Mouse (Mus musculus): ENCODE measurements around the gene Apobec4. TPM values are rescaled to one million over a fixed set of nuclear protein-coding genes. Genes with fewer than 3 reads are reported as not detected.

Apobec4 gene
- total RNA-seq (2021): not detected
- long read RNA-seq: 0 reads

GRCm38 (mm10) chr1:152750312-152750965 lies at the start of gene Apobec4:
Gene Apobec4, plus strand, starts transcription at chr1:152750551.
- peak in 1 of 2 experiments; percentile 32 for DNase-seq (ENCODE audit: low spot score in 2 of 2)

GRCm38 (mm10) chr1:152701066-152701465 lies 49.3 kb upstream of the Apobec4 start:
- no peak for DNase-seq (ENCODE audit: low spot score in 2 of 2)

GRCm38 (mm10) chr1:152702920-152703319 lies 47.4 kb upstream of the Apobec4 start:
- DNase-seq (ENCODE audit: low spot score in 2 of 2): no peak

- DNase-seq (ENCODE audit: low spot score in 2 of 2): no peak
Measured at GRCm38 (mm10) chr1:152703941-152704340, 46.4 kb upstream of the Apobec4 start.

- no peak for DNase-seq (ENCODE audit: low spot score in 2 of 2)
Measured at GRCm38 (mm10) chr1:152707560-152707959, 42.8 kb upstream of the Apobec4 start.

- no peak for DNase-seq (ENCODE audit: low spot score in 2 of 2)
Measured at GRCm38 (mm10) chr1:152711037-152711436, 39.3 kb upstream of the Apobec4 start.

GRCm38 (mm10) chr1:152713924-152714323 lies 36.4 kb upstream of the Apobec4 start:
- DNase-seq (ENCODE audit: low spot score in 2 of 2): no peak

GRCm38 (mm10) chr1:152714405-152714804 lies 35.9 kb upstream of the Apobec4 start:
- no peak for DNase-seq (ENCODE audit: low spot score in 2 of 2)

GRCm38 (mm10) chr1:152717329-152717728 lies 33.0 kb upstream of the Apobec4 start:
- no peak for DNase-seq (ENCODE audit: low spot score in 2 of 2)

- no peak for DNase-seq (ENCODE audit: low spot score in 2 of 2)
Measured at GRCm38 (mm10) chr1:152718200-152718599, 32.2 kb upstream of the Apobec4 start.

GRCm38 (mm10) chr1:152720969-152721368 lies 29.4 kb upstream of the Apobec4 start:
- DNase-seq (ENCODE audit: low spot score in 2 of 2): no peak

- DNase-seq (ENCODE audit: low spot score in 2 of 2): no peak
Measured at GRCm38 (mm10) chr1:152721535-152722198, 28.7 kb upstream of the Apobec4 start.

GRCm38 (mm10) chr1:152724286-152724685 lies 26.1 kb upstream of the Apobec4 start:
- no peak for DNase-seq (ENCODE audit: low spot score in 2 of 2)

GRCm38 (mm10) chr1:152726095-152726494 lies 24.3 kb upstream of the Apobec4 start:
- no peak for DNase-seq (ENCODE audit: low spot score in 2 of 2)

GRCm38 (mm10) chr1:152727604-152728236 lies 22.6 kb upstream of the Apobec4 start:
- no peak for DNase-seq (ENCODE audit: low spot score in 2 of 2)

GRCm38 (mm10) chr1:152738793-152739192 lies 11.6 kb upstream of the Apobec4 start:
- DNase-seq (ENCODE audit: low spot score in 2 of 2): no peak

- no peak for DNase-seq (ENCODE audit: low spot score in 2 of 2)
Measured at GRCm38 (mm10) chr1:152739374-152739773, 11.0 kb upstream of the Apobec4 start.

- DNase-seq (ENCODE audit: low spot score in 2 of 2): no peak
Measured at GRCm38 (mm10) chr1:152743095-152743826, 7.1 kb upstream of the Apobec4 start.

- peak; percentile 88 to 91 for DNase-seq (ENCODE audit: low spot score in 2 of 2)
Measured at GRCm38 (mm10) chr1:152746426-152746825, 3.9 kb upstream of the Apobec4 start.

- DNase-seq (ENCODE audit: low spot score in 2 of 2): no peak
Measured at GRCm38 (mm10) chr1:152749276-152749675, 1.1 kb upstream of the Apobec4 start.

GRCm38 (mm10) chr1:152761791-152762190 lies 11.4 kb downstream of the Apobec4 start:
- no peak for DNase-seq (ENCODE audit: low spot score in 2 of 2)

All from layer of hippocampus, postnatal 10 days (tissue).